Mouse (Mus musculus) cerebellum, adult 2 months (tissue): ENCODE data around the gene Adgrd1. TPM values are rescaled to one million over a fixed set of nuclear protein-coding genes. Genes with fewer than 3 reads are reported as not detected.

Experiments
- DNase-seq, 2 experiments: peaks; one replicate each; pipeline ENCODE4 v3.0.0; 2021
- H3K27ac ChIP-seq: fragments of 200-500 bp; 2 replicates; pipeline ENCODE4 v1.5.1; 2012; ENCODE audit warnings: low read length, control low read depth, inconsistent platforms; ENCODE audit not compliant: insufficient read depth
- H3K27me3 ChIP-seq: fragments of 200-500 bp; 2 replicates; pipeline ENCODE4 v1.6.1; 2012; ENCODE audit warnings: inconsistent platforms, mild to moderate bottlenecking, low read length, moderate library complexity; ENCODE audit not compliant: control insufficient read depth, insufficient read depth
- H3K4me1 ChIP-seq: fragments of 200-500 bp; 2 replicates; pipeline ENCODE4 v1.6.1; 2011; ENCODE audit warnings: low read length; ENCODE audit not compliant: control insufficient read depth, insufficient read depth
- H3K4me3 ChIP-seq: fragments of 200-500 bp; replicated peaks from 2 replicates; pipeline ENCODE3; 2011; ENCODE audit warnings: mild to moderate bottlenecking, low read depth, low read length, control low read depth; ENCODE audit not compliant: insufficient read depth
- CTCF ChIP-seq: fragments of 200-500 bp; IDR thresholded peaks from 2 replicates; pipeline ENCODE4 v1.5.1; 2011; ENCODE audit warnings: low read depth, mild to moderate bottlenecking, control low read depth, low read length, moderate library complexity, borderline replicate concordance; ENCODE audit not compliant: insufficient read depth
- POLR2A ChIP-seq: fragments of 200-500 bp; IDR thresholded peaks from 2 replicates; pipeline ENCODE4 v1.6.1; 2011; ENCODE audit warnings: low read length, control low read depth, borderline replicate concordance; ENCODE audit not compliant: insufficient read depth
- WGBS: fragments of 180-500 bp; shearing (Covaris S2); methylation state at CpG from one replicate; pipeline ENCODE4 v1.1.7; 2018; 5-methylcytosine and 5-hydroxymethylcytosine counted together
- polyA plus RNA-seq: library from polyadenylated mRNA; depleted of rRNA; stranded (reverse); fragments of >200 nt; gene quantifications from 2 replicates; pipeline ENCODE4 v1.2.3, GENCODE M21; 2012

Adgrd1 gene
- polyA plus RNA-seq, 1 experiment = 0.34 TPM

- Histone ChIP-seq H3K27ac (no peak overlapping the region), H3K4me1 (no peaks in the 10 kb centered on the region), H3K27me3 (no peaks in the 10 kb centered on the region; the same call in 1 of the 2 replicates), H3K4me3 (no peak overlapping the region)
- TF ChIP-seq POLR2A (no peak), CTCF (no peak)
- 62% methylated on average over 7 of the region's 7 CpGs for WGBS
- DNase-seq = no peak
Measured at GRCm38 (mm10) chr5:129190077-129190476, 93.5 kb downstream of the Adgrd1 start.

DNA sequence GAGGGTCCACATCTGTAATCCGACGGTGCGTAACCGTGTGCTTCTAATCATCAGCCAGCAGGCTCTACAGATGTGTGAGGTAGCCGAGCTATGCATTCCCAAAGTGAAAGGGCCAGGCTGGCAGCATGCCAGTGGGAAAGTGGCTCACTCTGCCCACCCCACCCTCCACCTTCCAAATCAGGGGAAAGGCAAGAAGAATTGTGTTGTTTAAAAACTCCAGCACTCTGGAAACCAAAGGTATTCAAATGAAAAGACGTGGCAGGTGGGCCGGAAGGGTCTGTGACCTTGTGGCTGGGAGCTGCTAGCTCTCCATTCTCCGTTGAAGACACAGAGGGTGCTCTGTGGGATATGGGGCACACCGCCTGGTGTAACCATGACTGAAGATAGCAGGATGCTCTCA lies 100.0 kb downstream of the Adgrd1 start:
- H3K4me3 ChIP-seq = no peak overlapping the region
- TF ChIP-seq CTCF (no peak), POLR2A (no peak)
- no peaks in the 10 kb centered on the region for H3K4me1 ChIP-seq
- H3K27ac ChIP-seq = no peak overlapping the region
- H3K27me3 ChIP-seq = no peaks in the 10 kb centered on the region; the same call in 1 of the 2 replicates
- no peak for DNase-seq
- WGBS = 58% methylated on average over 9 of the region's 9 CpGs

GRCm38 (mm10) chr5:129196971-129197519 lies 100.5 kb downstream of the Adgrd1 start:
- no peak for DNase-seq
- TF ChIP-seq POLR2A = no peak
- no peak for TF ChIP-seq CTCF
- no peak overlapping the region for H3K27ac ChIP-seq
- H3K4me3 ChIP-seq = no peak overlapping the region
- no peaks in the 10 kb centered on the region; the same call in 1 of the 2 replicates for H3K27me3 ChIP-seq
- 48% methylated on average over 9 of the region's 9 CpGs for WGBS
- H3K4me1 ChIP-seq = no peaks in the 10 kb centered on the region

- DNase-seq = no peak
- H3K4me1 ChIP-seq = no peaks in the 10 kb centered on the region
- H3K27ac ChIP-seq = no peak overlapping the region
- WGBS = 59% methylated on average over 3 of the region's 3 CpGs
- H3K27me3 ChIP-seq = no peaks in the 10 kb centered on the region
- TF ChIP-seq CTCF (no peak), POLR2A (no peak)
- no peak overlapping the region for H3K4me3 ChIP-seq
Measured at GRCm38 (mm10) chr5:129200132-129200531, 103.6 kb downstream of the Adgrd1 start.

GRCm38 (mm10) chr5:129208279-129208678 lies 111.7 kb downstream of the Adgrd1 start:
- Histone ChIP-seq H3K4me3 (no peak overlapping the region), H3K27me3 (no peaks in the 10 kb centered on the region; the same call in 1 of the 2 replicates), H3K4me1 (no peaks in the 10 kb centered on the region), H3K27ac (no peak overlapping the region)
- TF ChIP-seq CTCF (no peak), POLR2A (no peak)
- DNase-seq = no peak

DNA sequence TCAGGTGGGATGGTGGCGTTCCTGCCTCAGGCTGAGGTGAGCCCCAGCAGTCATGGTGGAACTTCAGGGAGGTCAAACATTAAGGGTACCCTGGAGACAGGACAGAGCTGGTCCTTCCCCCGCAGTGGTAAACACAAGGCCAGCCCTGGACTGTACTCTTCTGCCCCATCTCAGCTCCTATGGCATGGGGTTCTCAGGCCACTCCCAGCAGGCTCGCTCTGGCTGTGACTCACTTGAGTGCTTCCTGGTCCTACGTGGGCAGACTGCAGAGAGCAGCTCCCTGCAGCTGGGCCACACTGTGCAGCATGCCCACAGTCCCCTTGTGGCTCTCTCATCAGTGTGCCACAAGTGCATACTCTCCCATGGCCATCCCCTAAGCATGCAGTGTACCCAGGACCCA lies 112.3 kb downstream of the Adgrd1 start:
- 72% methylated on average over 4 of the region's 4 CpGs for WGBS
- Histone ChIP-seq H3K27ac (no peak overlapping the region), H3K27me3 (no peaks in the 10 kb centered on the region; the same call in 1 of the 2 replicates), H3K4me3 (no peak overlapping the region), H3K4me1 (no peaks in the 10 kb centered on the region)
- TF ChIP-seq CTCF = no peak
- no peak for DNase-seq

DNA sequence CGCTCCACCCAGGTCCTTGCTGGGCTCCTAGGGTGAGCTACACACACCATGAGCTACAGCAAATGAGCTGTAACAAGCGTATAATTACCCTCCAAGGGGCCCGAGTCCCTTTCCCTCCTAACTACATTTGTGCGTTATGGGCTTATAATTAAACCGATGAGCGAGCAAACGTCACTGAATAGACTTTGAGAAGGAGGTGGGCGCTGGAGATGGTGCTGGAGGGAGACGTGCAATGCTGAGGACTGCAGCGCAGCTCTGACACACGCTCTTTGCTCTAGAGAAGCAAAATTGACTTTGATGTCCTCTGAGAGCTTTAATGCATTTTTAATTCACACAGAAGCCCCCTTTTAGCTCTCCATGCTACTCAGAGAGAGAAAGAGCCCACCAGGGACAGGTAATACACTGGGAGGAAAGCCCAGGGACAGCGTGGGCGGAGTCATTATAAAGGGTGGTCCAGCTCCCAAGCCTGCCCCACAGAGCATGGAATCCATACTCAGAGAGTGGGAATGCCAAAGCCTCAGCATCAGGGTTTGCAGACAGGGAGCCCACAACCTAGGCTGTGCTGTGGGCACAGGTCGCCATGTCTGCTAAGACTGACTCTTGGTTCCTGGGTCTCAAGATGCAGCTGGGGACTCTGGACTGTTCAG lies 115.0 kb downstream of the Adgrd1 start:
- H3K4me1 ChIP-seq = no peaks in the 10 kb centered on the region
- no peak for DNase-seq
- H3K27ac ChIP-seq = no peak overlapping the region
- no peak for TF ChIP-seq POLR2A
- TF ChIP-seq CTCF = no peak
- H3K4me3 ChIP-seq = no peak overlapping the region
- no peaks in the 10 kb centered on the region; the same call in 1 of the 2 replicates for H3K27me3 ChIP-seq
- 35% methylated on average over 14 of the region's 14 CpGs for whole genome bisulfite sequencing

GRCm38 (mm10) chr5:129214023-129214422 lies 117.5 kb downstream of the Adgrd1 start:
- 0 out of 2 replicates have a peak, but pooled peaks cover 4% of the 10 kb centered on the region for H3K4me1 ChIP-seq

More at GRCm38 (mm10) chr5:129214023-129214422, 117.5 kb downstream of the Adgrd1 start:
- peaks cover 3% of the 10 kb centered on the region; the same call in 1 of the 2 replicates for H3K27me3 ChIP-seq
- no peak overlapping the region for H3K27ac ChIP-seq
- TF ChIP-seq CTCF = no peak
- TF ChIP-seq POLR2A = no peak
- DNase-seq = no peak
- no peak overlapping the region for H3K4me3 ChIP-seq
- 50% methylated on average over 9 of the region's 9 CpGs for whole genome bisulfite sequencing
